In the genomic region with DNA sequence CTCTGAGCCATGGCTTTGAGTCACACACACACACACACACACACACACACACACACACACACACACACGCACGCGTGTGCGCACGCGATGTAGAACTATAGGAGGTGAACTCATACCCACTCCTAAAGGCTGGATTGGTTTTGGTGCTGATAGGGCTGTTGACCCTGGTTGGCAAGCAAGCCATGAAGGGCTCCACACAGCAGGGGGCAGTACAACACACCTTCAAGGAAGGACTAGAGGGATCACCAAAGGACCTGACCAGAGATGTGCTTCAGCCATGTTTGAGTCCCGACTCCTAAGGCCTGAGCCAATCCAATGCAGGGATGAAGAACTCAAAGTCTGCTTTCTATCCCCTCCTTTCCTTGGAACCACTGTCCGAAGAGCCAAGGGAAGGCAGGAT, we compare ENCODE assay signal across 8 mouse cellular contexts. TPM values are rescaled to one million over a fixed set of nuclear protein-coding genes. Genes with fewer than 3 reads are reported as not detected.
DNase-seq lines count a peak whose midpoint lies in the region; ATAC-seq lines count a peak whose summit lies in the region.

No protein-coding gene starts in this region.

- no peaks in the 10 kb centered on the region for H3K36me3 ChIP-seq in embryonic facial prominence, embryonic 15.5 days
- H3K36me3 ChIP-seq in liver, embryonic 13.5 days, result no peaks in the 10 kb centered on the region
- H3K36me3 ChIP-seq in stomach, embryonic 16.5 days (ENCODE audit: control insufficient read depth, insufficient read depth, low read length), result no peaks in the 10 kb centered on the region

- no peak overlapping the region for H3K4me2 ChIP-seq in embryonic facial prominence, embryonic 15.5 days (replicated peaks)
- no peak overlapping the region for H3K4me2 ChIP-seq in liver, embryonic 13.5 days
- H3K4me2 ChIP-seq in stomach, embryonic 16.5 days (ENCODE audit: low read depth, low read length), result no peak overlapping the region

- H3K9me3 ChIP-seq in embryonic facial prominence, embryonic 15.5 days (replicated peaks), result no peaks in the 10 kb centered on the region
- no peaks in the 10 kb centered on the region for H3K9me3 ChIP-seq in liver, embryonic 13.5 days (replicated peaks)
- no peaks in the 10 kb centered on the region for H3K9me3 ChIP-seq in stomach, embryonic 16.5 days (replicated peaks; ENCODE audit: control insufficient read depth, low read length)

- no peaks in the 10 kb centered on the region for H3K27me3 ChIP-seq in embryonic facial prominence, embryonic 15.5 days
- no peaks in the 10 kb centered on the region for H3K27me3 ChIP-seq in liver, embryonic 13.5 days
- H3K27me3 ChIP-seq in stomach, embryonic 16.5 days (ENCODE audit: control insufficient read depth, insufficient read depth, low read length), result no peaks in the 10 kb centered on the region

- H3K9ac ChIP-seq in embryonic facial prominence, embryonic 15.5 days, result no peak overlapping the region
- 0 out of 2 replicates have a peak overlapping the region, but pooled peaks have one; percentile 44 for H3K9ac ChIP-seq in liver, embryonic 13.5 days
- H3K9ac ChIP-seq in stomach, embryonic 16.5 days (ENCODE audit: low read length), result peak overlapping the region; percentile 0; the same call in 1 of the 2 replicates

- H3K4me3 ChIP-seq in embryonic facial prominence, embryonic 15.5 days (replicated peaks), result no peak overlapping the region
- H3K4me3 ChIP-seq in liver, embryonic 13.5 days (replicated peaks), result no peak overlapping the region
- no peak overlapping the region for H3K4me3 ChIP-seq in stomach, embryonic 16.5 days (replicated peaks; ENCODE audit: low read length)

- ATAC-seq in embryonic facial prominence, embryonic 15.5 days (ENCODE audit: insufficient number of reproducible peaks, low FRiP score, low TSS enrichment, low read depth), result no peak
- ATAC-seq in liver, embryonic 13.5 days (ENCODE audit: low read depth), result no peak
- no peak for ATAC-seq in stomach, embryonic 16.5 days (ENCODE audit: insufficient read depth, low FRiP score)

- WGBS in embryonic facial prominence, embryonic 15.5 days, result 95% methylated on average over 8 of the region's 8 CpGs
- 91% methylated on average over 8 of the region's 8 CpGs for WGBS in liver, embryonic 13.5 days (ENCODE audit: insufficient replicate concordance)
- 95% methylated on average over 8 of the region's 8 CpGs for WGBS in stomach, embryonic 16.5 days

- peak; percentile 53 for DNase-seq in adrenal gland, postnatal 10 days
- no peak for DNase-seq in adrenal gland, postnatal 25 days
- DNase-seq in 3T3-L1 (ENCODE audit: low read depth, low spot score) (peak; percentile 34), MN1 (ENCODE audit: low spot score) (no peak)
- peak; percentile 56 for DNase-seq in liver, embryonic 13.5 days
- DNase-seq in cerebellum, postnatal 36 days, result no peak

- H3K4me1 ChIP-seq in embryonic facial prominence, embryonic 15.5 days, result peaks cover 42% of the 10 kb centered on the region
- peaks cover 51% of the 10 kb centered on the region for H3K4me1 ChIP-seq in liver, embryonic 13.5 days (replicated peaks)
- H3K4me1 ChIP-seq in stomach, embryonic 16.5 days (ENCODE audit: control insufficient read depth, insufficient read depth, low read length), result peaks cover 44% of the 10 kb centered on the region

- H3K27ac ChIP-seq in embryonic facial prominence, embryonic 15.5 days (replicated peaks), result peak overlapping the region; percentile 97
- peak overlapping the region; percentile 89 for H3K27ac ChIP-seq in liver, embryonic 13.5 days
- H3K27ac ChIP-seq in stomach, embryonic 16.5 days (ENCODE audit: low read length), result peak overlapping the region; percentile 93

RNA-seq across cellular contexts. Expression of a gene that starts 16.7 kb away (rescaled TPM):
- total RNA-seq in adrenal gland, postnatal 10 days (2021), result 100 to 1,000 TPM; 190 to 228 TPM
- 225 TPM in 2 replicates for total RNA-seq in adrenal gland, postnatal 25 days (2021)
- polyA plus RNA-seq in embryonic facial prominence, embryonic 15.5 days (2015; fragmentation: Nextera tagmentation; extraction: Ambion mirVana), result 153 and 178 TPM in 2 replicates
- 18.3 and 20.7 TPM in 2 replicates for polyA plus RNA-seq in liver, embryonic 13.5 days (2015; fragmentation: Nextera tagmentation; extraction: Ambion mirVana)
- 137 and 140 TPM in 2 replicates for polyA plus RNA-seq in stomach, embryonic 16.5 days (2015; fragmentation: Nextera tagmentation; extraction: Ambion mirVana)

Comparison
In these comparisons a context has a peak if more than half of its experiments do, and no peak if none do; other contexts are left out.
1. DNase-seq: peak in adrenal gland, postnatal 10 days (single experiment), 3T3-L1 (single experiment) and liver, embryonic 13.5 days (single experiment); none in adrenal gland, postnatal 25 days (single experiment), MN1 (single experiment) and cerebellum, postnatal 36 days (0 of 2).
2. Peak in every context shown above with its lines, with median percentiles within 50 percentile points of each other: H3K27ac ChIP-seq.